Mouse (Mus musculus) thymus, adult 2 months (tissue): ENCODE measurements around the gene Peli1.

Source experiments
- CTCF ChIP-seq: fragments of 200-500 bp; IDR thresholded peaks from 2 replicates; pipeline ENCODE4 v1.5.1; 2012; ENCODE audit warnings: mild to moderate bottlenecking, control low read depth, low read length, moderate library complexity, borderline replicate concordance; ENCODE audit not compliant: control insufficient read depth, poor library complexity, insufficient read depth; ENCODE audit errors: extremely low read depth
- POLR2A ChIP-seq: fragments of 200-500 bp; IDR thresholded peaks from 2 replicates; pipeline ENCODE4 v1.6.1; 2012; ENCODE audit warnings: mild to moderate bottlenecking, low read length, control low read depth, moderate library complexity; ENCODE audit not compliant: control insufficient read depth, poor library complexity, insufficient read depth; ENCODE audit errors: extremely low read depth

DNA sequence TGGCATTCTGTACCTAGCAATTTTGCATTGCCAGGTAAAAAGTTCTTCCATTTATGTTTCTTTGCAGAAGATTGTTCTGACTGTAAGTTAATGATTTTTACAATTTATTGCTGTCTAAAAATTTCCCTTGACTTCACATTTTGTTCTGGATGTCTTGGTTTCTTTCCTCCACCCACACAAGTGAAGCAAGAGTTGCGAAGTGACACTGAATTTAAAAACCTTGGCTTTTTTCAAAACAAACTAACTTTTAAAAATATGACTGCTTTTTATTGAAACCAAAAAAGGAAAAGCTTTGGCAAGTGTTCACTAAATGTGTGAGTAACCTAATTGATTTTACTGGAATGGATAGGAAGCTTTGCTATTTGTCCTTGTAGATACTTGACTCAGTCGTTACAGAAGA is 18.2 kb downstream of the Peli1 start:
- no peak for TF ChIP-seq CTCF
- no peak for TF ChIP-seq POLR2A
